Mouse (Mus musculus) limb, embryonic 13.5 days (tissue): ENCODE measurements around the gene Nrn1. TPM values are rescaled to one million over a fixed set of nuclear protein-coding genes. Genes with fewer than 3 reads are reported as not detected.

Experiments
- ATAC-seq: fragments of 200-750 bp; cut with Nextera tagmentation; 2 replicates; pipeline ENCODE4 v1.8.0; 2017; ENCODE audit warnings: low read depth, moderate number of reproducible peaks, moderate TSS enrichment; ENCODE audit not compliant: low FRiP score
- H3K27ac ChIP-seq: fragments of 300-500 bp; sonication (generic); 2 replicates; pipeline ENCODE4 v1.5.1; 2015; ENCODE audit warnings: inconsistent platforms, mild to moderate bottlenecking, moderate library complexity
- H3K27me3 ChIP-seq: fragments of 300-500 bp; sonication (generic); 2 replicates; pipeline ENCODE4 v1.6.1; 2015; ENCODE audit warnings: mild to moderate bottlenecking, inconsistent platforms
- H3K36me3 ChIP-seq: fragments of 300-500 bp; sonication (generic); 2 replicates; pipeline ENCODE4 v1.6.1; 2015; ENCODE audit warnings: inconsistent platforms, mild to moderate bottlenecking, moderate library complexity
- H3K4me1 ChIP-seq: fragments of 300-500 bp; sonication (generic); 2 replicates; pipeline ENCODE4 v1.6.1; 2015; ENCODE audit warnings: inconsistent platforms
- H3K4me2 ChIP-seq: fragments of 300-500 bp; sonication (generic); replicated peaks from 2 replicates; pipeline ENCODE4 v1.6.1; 2015; ENCODE audit warnings: inconsistent platforms, mild to moderate bottlenecking, moderate library complexity
- H3K4me3 ChIP-seq: fragments of 300-500 bp; sonication (generic); 2 replicates; pipeline ENCODE4 v1.5.1; 2015; ENCODE audit warnings: moderate library complexity, mild to moderate bottlenecking, inconsistent platforms
- H3K9ac ChIP-seq: fragments of 300-500 bp; sonication (generic); 2 replicates; pipeline ENCODE4 v1.6.1; 2015; ENCODE audit warnings: mild to moderate bottlenecking, inconsistent platforms
- H3K9me3 ChIP-seq: fragments of 300-500 bp; sonication (generic); 2 replicates; pipeline ENCODE4 v1.6.1; 2016; ENCODE audit warnings: inconsistent platforms
- WGBS: fragments of 180-500 bp; shearing (Covaris S2); methylation state at CpG from one replicate; pipeline ENCODE4 v1.1.7; 2015; 5-methylcytosine and 5-hydroxymethylcytosine counted together
- polyA plus RNA-seq: library from polyadenylated mRNA; unstranded; fragments of >200 nt; fragmentation: Nextera tagmentation; extraction: Ambion mirVana; gene quantifications from 2 replicates; pipeline ENCODE4 v1.2.1, GENCODE M21; 2015

The Nrn1 gene
- polyA plus RNA-seq, result 7.5 and 7.7 TPM in 2 replicates

- peak within 1 kb of the TSS; percentile 80 for H3K4me2 ChIP-seq
- H3K4me1 ChIP-seq, result peaks cover 44% of the 10 kb centered on the region
- peak within 1 kb of the TSS; percentile 65 for H3K9ac ChIP-seq
- ATAC-seq, result no peak
- H3K9me3 ChIP-seq, result peaks cover 7% of the 10 kb centered on the region; the same call in 1 of the 2 replicates
- under 1% methylated on average over 48 of the region's 50 CpGs for WGBS
- H3K27ac ChIP-seq, result peak within 1 kb of the TSS; percentile 58
- peaks cover 50% of the 10 kb centered on the region for H3K27me3 ChIP-seq
- peak within 1 kb of the TSS; percentile 48 for H3K4me3 ChIP-seq
- H3K36me3 ChIP-seq, result 0 out of 2 replicates have a peak, but pooled peaks cover 2% of the 10 kb centered on the region
These were observed at the start of gene Nrn1 for GRCm38 (mm10) chr13:36734731-36735571. TSS of gene Nrn1 (minus strand) at chr13:36735131.

GRCm38 (mm10) chr13:36779626-36780025 is 44.7 kb upstream of the Nrn1 start:
- Histone ChIP-seq H3K4me3 (no peak overlapping the region), H3K4me1 (no peaks in the 10 kb centered on the region), H3K36me3 (no peaks in the 10 kb centered on the region), H3K27me3 (no peaks in the 10 kb centered on the region), H3K9ac (no peak overlapping the region), H3K9me3 (no peaks in the 10 kb centered on the region), H3K27ac (no peak overlapping the region), H3K4me2 (no peak overlapping the region)
- no peak for ATAC-seq
- 68% methylated on average over 5 of the region's 5 CpGs for WGBS

- 55% methylated on average over 2 of the region's 2 CpGs for WGBS
- Histone ChIP-seq H3K27ac (no peak overlapping the region), H3K9ac (no peak overlapping the region), H3K4me1 (no peaks in the 10 kb centered on the region; the same call in 1 of the 2 replicates), H3K4me2 (no peak overlapping the region), H3K27me3 (no peaks in the 10 kb centered on the region), H3K36me3 (no peaks in the 10 kb centered on the region), H3K4me3 (no peak overlapping the region), H3K9me3 (no peaks in the 10 kb centered on the region)
- no peak for ATAC-seq
These were observed 31.9 kb upstream of the Nrn1 start for GRCm38 (mm10) chr13:36766801-36767200.

- no peaks in the 10 kb centered on the region for H3K9me3 ChIP-seq
- no peak overlapping the region for H3K4me2 ChIP-seq
These were observed 16.9 kb upstream of the Nrn1 start for GRCm38 (mm10) chr13:36751861-36752260.

GRCm38 (mm10) chr13:36750056-36750455 is 15.1 kb upstream of the Nrn1 start:
- no peak overlapping the region for H3K27ac ChIP-seq
- ATAC-seq, result no peak
- H3K4me3 ChIP-seq, result no peak overlapping the region
- WGBS, result 52% methylated on average over 2 of the region's 2 CpGs
- no peaks in the 10 kb centered on the region for H3K27me3 ChIP-seq
- H3K9me3 ChIP-seq, result no peaks in the 10 kb centered on the region
- H3K9ac ChIP-seq, result no peak overlapping the region
- H3K4me1 ChIP-seq, result peaks cover 15% of the 10 kb centered on the region; the same call in 1 of the 2 replicates
- H3K4me2 ChIP-seq, result no peak overlapping the region
- H3K36me3 ChIP-seq, result no peaks in the 10 kb centered on the region

More at GRCm38 (mm10) chr13:36751861-36752260, 16.9 kb upstream of the Nrn1 start:
- no peak overlapping the region for H3K4me3 ChIP-seq
- ATAC-seq, result no peak
- H3K9ac ChIP-seq, result no peak overlapping the region
- WGBS, result 63% methylated on average over 3 of the region's 3 CpGs
- peaks cover 15% of the 10 kb centered on the region; the same call in 1 of the 2 replicates for H3K4me1 ChIP-seq
- H3K27ac ChIP-seq, result no peak overlapping the region
- H3K27me3 ChIP-seq, result no peaks in the 10 kb centered on the region
- no peaks in the 10 kb centered on the region for H3K36me3 ChIP-seq

- Histone ChIP-seq H3K9ac (peak overlapping the region; percentile 65), H3K9me3 (peaks cover 7% of the 10 kb centered on the region; the same call in 1 of the 2 replicates), H3K4me1 (peaks cover 37% of the 10 kb centered on the region), H3K36me3 (0 out of 2 replicates have a peak, but pooled peaks cover 2% of the 10 kb centered on the region), H3K4me2 (peak overlapping the region; percentile 80), H3K27me3 (peaks cover 35% of the 10 kb centered on the region), H3K4me3 (peak overlapping the region; percentile 48), H3K27ac (peak overlapping the region; percentile 91)
- 6% methylated on average over 9 of the region's 9 CpGs for WGBS
- peak; percentile 42 for ATAC-seq
These were observed 1.7 kb upstream of the Nrn1 start for GRCm38 (mm10) chr13:36736619-36736996.

- H3K27me3 ChIP-seq, result peaks cover 40% of the 10 kb centered on the region
- peak overlapping the region; percentile 80 for H3K4me2 ChIP-seq
- peak overlapping the region; percentile 65 for H3K9ac ChIP-seq
- 0 out of 2 replicates have a peak, but pooled peaks cover 2% of the 10 kb centered on the region for H3K36me3 ChIP-seq
- ATAC-seq, result peak; percentile 93
- H3K4me3 ChIP-seq, result peak overlapping the region; percentile 48
- peaks cover 7% of the 10 kb centered on the region; the same call in 1 of the 2 replicates for H3K9me3 ChIP-seq
- H3K27ac ChIP-seq, result peak overlapping the region; percentile 91
- peaks cover 41% of the 10 kb centered on the region for H3K4me1 ChIP-seq
- WGBS, result under 1% methylated on average over 33 of the region's 39 CpGs
These were observed 1.1 kb upstream of the Nrn1 start for GRCm38 (mm10) chr13:36735901-36736618.

GRCm38 (mm10) chr13:36733989-36734690 is 791 bp downstream of the Nrn1 start:
- peak overlapping the region; percentile 48 for H3K4me3 ChIP-seq
- peaks cover 58% of the 10 kb centered on the region for H3K27me3 ChIP-seq
- H3K36me3 ChIP-seq, result 0 out of 2 replicates have a peak, but pooled peaks cover 2% of the 10 kb centered on the region
- H3K27ac ChIP-seq, result peak overlapping the region; percentile 44
- H3K4me2 ChIP-seq, result peak overlapping the region; percentile 80
- ATAC-seq, result no peak
- peaks cover 46% of the 10 kb centered on the region for H3K4me1 ChIP-seq
- peak overlapping the region; percentile 65 for H3K9ac ChIP-seq
- H3K9me3 ChIP-seq, result peaks cover 5% of the 10 kb centered on the region; the same call in 1 of the 2 replicates
- under 1% methylated on average over 26 of the region's 26 CpGs for WGBS

GRCm38 (mm10) chr13:36733566-36733965 is 1.4 kb downstream of the Nrn1 start:
- Histone ChIP-seq H3K27me3 (peaks cover 64% of the 10 kb centered on the region), H3K4me2 (peak overlapping the region; percentile 80), H3K9me3 (no peaks in the 10 kb centered on the region), H3K27ac (peak overlapping the region; percentile 44; the same call in 1 of the 2 replicates), H3K9ac (peak overlapping the region; percentile 65), H3K4me3 (peak overlapping the region; percentile 48), H3K36me3 (no peaks in the 10 kb centered on the region), H3K4me1 (peaks cover 46% of the 10 kb centered on the region)
- no peak for ATAC-seq
- under 1% methylated on average over 10 of the region's 10 CpGs for WGBS

- Histone ChIP-seq H3K4me1 (peaks cover 46% of the 10 kb centered on the region), H3K9ac (no peak overlapping the region), H3K4me3 (peak overlapping the region; percentile 48), H3K9me3 (no peaks in the 10 kb centered on the region), H3K4me2 (peak overlapping the region; percentile 80), H3K36me3 (no peaks in the 10 kb centered on the region), H3K27me3 (peaks cover 70% of the 10 kb centered on the region), H3K27ac (no peak overlapping the region)
- no peak for ATAC-seq
- 6% methylated on average over 6 of the region's 6 CpGs for WGBS
These were observed 1.9 kb downstream of the Nrn1 start for GRCm38 (mm10) chr13:36732891-36733490.

GRCm38 (mm10) chr13:36731931-36732461 is 2.9 kb downstream of the Nrn1 start:
- Histone ChIP-seq H3K9ac (peak overlapping the region; percentile 58; the same call in 1 of the 2 replicates), H3K27me3 (peaks cover 78% of the 10 kb centered on the region)

More at GRCm38 (mm10) chr13:36731931-36732461, 2.9 kb downstream of the Nrn1 start:
- Histone ChIP-seq H3K27ac (no peak overlapping the region; the same call in 1 of the 2 replicates), H3K36me3 (no peaks in the 10 kb centered on the region), H3K4me1 (peaks cover 44% of the 10 kb centered on the region), H3K4me2 (peak overlapping the region; percentile 80), H3K9me3 (no peaks in the 10 kb centered on the region), H3K4me3 (peak overlapping the region; percentile 48)
- ATAC-seq, result no peak
- 2% methylated on average over 23 of the region's 23 CpGs for WGBS
